Mouse (Mus musculus) left cerebral cortex, adult 11 months (tissue): Measurements from ENCODE around the gene Mecom.

Experiments
- DNase-seq: peaks from one replicate; pipeline ENCODE4 v3.0.0; 2022; ENCODE audit warnings: low spot score

Gene Mecom

DNA sequence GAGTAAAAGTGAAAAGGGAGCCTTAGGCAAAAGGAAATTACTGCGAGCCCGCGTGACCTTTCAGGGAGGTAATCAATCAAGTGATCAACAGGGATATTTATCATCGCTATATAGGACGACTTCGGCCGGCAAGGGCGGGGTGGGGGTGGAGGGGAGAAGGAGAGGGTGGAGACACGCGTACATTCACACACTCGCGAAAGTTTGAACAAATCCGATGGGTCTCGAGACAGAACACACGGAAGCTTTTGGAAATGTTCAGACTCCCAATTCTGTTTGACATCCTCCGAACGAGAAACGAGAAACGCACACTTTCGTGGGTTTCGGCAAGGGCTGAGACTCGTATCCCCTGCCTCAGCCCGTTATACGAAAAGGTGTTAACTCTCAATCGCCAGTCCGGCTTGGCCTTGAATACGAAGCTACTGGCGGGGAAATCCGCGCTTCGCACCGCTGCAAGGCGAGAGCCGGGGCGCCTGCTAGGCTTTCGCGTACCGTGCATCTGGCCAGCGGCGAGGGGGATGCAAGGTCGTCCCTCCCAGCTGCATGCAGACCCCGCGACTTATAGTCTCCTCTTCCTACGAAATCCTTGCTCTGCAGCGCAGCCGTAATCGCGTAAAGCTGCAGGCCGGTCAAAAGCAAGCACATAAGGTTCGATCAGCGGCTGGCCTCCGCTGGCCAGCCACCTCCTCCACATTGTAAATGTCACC is 33.6 kb downstream of the Mecom start:
- DNase-seq = no peak

GRCm38 (mm10) chr3:30513314-30513997 is 34.4 kb downstream of the Mecom start:
- no peak for DNase-seq

- no peak for DNase-seq
Observed at GRCm38 (mm10) chr3:30512459-30513030, 35.3 kb downstream of the Mecom start.

- no peak for DNase-seq
Observed at GRCm38 (mm10) chr3:30511796-30512195, 36.0 kb downstream of the Mecom start.

- no peak for DNase-seq
Observed at GRCm38 (mm10) chr3:30511062-30511640, 36.7 kb downstream of the Mecom start.

- no peak for DNase-seq
Observed at GRCm38 (mm10) chr3:30510646-30511045, 37.2 kb downstream of the Mecom start.

DNA sequence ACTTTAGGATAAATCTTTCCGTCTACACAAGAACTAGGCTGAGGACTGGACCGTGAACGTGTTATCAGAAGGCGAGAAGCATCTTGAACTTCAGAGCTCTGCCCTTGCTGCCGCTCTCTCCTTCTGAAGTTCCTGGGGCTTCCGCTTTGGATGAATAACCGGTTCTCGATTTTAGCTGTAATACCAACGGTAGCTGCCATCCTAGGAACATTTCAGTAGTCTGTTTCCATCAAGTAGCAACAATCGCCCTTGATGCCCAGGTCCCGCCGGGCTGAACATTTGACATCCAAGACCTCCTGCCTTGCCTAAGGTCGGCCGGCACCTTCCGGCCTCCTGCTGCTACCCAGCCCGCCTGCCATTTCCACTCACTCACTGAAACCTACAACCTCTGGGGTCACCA is 37.7 kb downstream of the Mecom start:
- DNase-seq = no peak

GRCm38 (mm10) chr3:30508930-30509910 is 38.6 kb downstream of the Mecom start:
- DNase-seq = no peak

DNA sequence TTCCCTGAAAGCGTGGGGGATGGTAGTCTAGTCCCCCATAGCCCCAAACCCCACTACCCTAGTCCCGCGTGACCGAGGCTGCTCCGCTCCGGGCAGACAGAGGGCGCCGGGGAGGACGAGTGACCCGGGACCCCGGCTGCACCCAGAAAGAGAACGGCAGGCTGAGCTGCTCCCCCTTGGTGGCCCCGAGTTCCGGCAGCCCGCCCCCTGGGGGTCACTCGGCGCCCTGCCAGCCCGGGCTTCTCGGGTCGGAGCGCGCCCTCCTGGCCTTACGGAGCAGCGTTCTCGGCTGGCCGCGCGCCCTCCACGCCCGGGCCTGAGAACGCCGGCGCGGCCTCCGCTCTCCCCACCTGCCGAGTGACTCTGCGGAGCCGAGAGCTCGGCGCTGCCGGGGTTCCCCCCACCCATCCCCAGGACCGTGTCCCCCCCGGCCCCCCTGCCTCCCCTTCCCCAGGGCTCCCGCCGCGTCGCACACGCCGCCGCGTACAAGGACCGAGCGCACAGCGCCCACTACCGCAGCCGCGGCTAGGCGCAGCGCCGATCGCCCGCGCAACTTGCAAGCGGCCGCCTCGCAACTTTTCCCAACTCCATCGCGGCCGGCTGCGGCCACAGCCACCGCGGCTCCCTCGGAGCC is 39.4 kb downstream of the Mecom start:
- DNase-seq = no peak

DNA sequence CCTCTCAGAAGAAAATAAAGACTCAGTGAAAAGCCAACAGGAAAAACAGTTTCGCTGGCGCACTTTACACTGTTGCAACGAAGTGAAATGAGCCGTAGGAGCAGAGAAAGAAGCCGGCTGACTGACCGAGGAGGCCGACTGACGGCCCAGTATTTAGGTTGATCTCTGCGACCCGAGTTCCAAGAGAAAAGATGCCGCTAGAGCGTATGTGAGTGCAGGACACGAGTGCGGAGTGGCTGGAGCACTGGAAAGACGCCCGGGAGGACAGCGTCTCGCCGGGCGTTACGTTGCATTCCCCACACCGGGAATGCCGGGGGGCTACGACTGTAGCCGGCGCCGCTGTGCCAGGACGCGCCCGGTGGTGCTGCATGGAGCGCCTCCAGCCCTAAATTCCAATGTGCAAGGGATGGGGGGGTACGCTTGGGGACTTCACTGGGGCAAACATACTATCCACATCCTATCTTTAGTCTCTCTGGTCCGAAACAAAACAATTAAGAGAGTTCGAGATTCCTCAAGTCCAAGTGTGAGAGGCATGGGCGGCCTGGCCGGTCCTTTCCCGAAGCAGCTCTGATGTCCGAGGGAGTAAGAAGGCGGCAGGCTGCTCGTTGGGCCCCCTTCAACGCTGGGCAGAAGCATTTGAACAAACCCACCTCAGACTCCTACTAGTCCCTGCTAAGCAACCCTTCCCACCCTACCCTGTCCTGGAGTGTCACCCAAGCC is 40.1 kb downstream of the Mecom start:
- no peak for DNase-seq

- DNase-seq = no peak
Observed at GRCm38 (mm10) chr3:30507028-30507575, 40.7 kb downstream of the Mecom start.

DNA sequence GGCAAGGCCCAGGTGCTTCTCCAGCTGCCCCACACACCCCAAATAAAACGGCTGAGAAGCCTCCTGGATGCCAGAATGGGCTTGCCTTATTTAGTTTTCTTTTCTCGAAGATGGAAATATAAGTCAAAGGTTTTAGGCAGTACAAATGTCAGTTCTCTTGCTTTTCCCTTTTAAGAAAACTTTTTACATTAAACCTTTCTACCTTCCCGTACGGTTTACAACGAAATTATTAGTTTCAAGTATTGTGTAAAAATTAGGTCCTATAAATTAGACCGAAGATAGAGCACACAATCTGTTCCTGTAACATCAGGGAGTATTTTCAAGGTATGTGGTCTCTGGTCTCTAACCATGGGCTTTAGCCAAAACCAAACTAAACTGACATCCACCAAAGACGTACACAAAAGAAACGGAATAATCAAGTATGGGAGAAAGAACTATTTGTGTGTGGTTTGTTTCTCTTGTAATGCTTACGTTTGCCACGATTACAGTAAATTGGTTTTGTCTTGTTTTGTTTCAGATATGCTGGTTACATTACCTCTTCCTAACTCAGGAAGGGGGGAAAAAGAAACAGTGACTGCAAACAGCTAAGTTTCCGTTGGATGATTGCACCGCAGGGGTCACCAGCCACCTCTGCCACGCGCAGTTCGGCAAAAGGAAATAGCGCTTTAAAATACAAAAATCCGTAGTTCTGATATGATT is 41.3 kb downstream of the Mecom start:
- no peak for DNase-seq

DNA sequence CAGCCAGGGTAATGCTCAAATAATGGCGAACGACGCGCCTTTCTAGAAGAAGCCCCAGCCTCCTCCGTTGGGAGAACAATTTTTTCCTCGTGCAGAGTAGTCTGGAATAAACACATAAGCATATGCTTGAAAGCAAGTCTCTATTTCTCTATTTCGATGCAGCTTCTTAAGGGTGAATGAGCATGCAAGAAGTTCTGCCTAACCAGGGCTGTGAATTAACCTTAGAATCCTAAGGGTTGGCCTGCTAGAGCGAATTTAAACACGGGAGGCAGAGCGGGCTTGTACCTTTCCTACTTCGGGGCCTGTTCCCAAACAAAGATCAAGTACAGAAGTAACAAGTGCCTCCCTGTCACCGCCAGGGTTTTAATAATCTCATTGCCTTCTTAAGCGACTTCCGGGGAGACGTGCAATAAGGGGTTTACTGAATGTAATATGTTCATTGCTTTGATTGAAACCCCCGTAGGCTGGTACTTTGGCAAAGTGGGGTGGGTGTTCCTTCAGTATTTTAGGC is 42.0 kb downstream of the Mecom start:
- no peak for DNase-seq

DNA sequence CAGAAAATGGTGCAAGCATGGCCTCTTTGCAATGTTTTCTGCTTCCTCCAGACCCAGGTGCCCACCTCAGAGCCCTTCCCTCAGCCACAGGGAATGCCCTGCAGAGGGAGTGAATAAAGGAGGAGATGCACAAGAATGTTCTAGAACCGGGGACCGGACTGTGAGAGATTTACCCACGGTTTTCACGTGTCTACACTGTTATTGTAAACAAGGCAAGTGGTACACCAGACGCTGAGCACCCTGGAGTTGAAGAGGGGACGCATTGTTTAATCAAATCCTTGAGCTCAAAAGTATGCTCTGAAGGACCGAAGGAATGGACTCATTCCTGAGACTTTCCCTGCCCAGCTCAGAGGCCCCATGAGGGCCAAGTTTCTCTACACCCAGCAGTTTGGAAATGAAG is 43.2 kb downstream of the Mecom start:
- DNase-seq = no peak

GRCm38 (mm10) chr3:30503821-30504220 is 44.0 kb downstream of the Mecom start:
- DNase-seq = no peak

GRCm38 (mm10) chr3:30498202-30498828 is 49.5 kb downstream of the Mecom start:
- no peak for DNase-seq

GRCm38 (mm10) chr3:30494371-30494770 is 53.4 kb downstream of the Mecom start:
- no peak for DNase-seq

DNA sequence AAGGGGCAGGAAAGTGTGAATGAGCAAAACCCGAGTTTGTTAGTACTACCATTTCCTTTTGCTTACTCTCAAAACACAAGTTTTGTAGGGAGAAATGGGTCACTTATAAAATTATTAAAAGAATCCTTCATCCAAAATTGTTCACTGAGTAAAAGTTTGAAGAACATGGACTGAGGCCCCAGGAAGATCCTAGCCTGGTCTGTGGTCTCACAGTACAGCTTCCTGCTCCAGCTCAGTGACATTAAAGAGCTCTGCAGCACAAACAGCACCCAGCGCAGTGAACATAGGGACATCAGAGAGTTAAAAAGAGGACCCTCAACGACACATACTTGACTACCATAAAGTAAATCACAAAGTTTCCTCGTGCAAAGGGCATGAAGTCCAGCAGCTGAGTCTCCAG is 59.0 kb downstream of the Mecom start:
- no peak for DNase-seq

- no peak for DNase-seq
Observed at GRCm38 (mm10) chr3:30486422-30486821, 61.4 kb downstream of the Mecom start.
